Mouse (Mus musculus) cerebellum, adult 2 months (tissue): ENCODE data around the gene Cpsf6.

ENCODE experiments used
- CTCF ChIP-seq: fragments of 200-500 bp; IDR thresholded peaks from 2 replicates; pipeline ENCODE4 v1.5.1; 2011; ENCODE audit warnings: low read depth, mild to moderate bottlenecking, control low read depth, low read length, moderate library complexity, borderline replicate concordance; ENCODE audit not compliant: insufficient read depth
- POLR2A ChIP-seq: fragments of 200-500 bp; IDR thresholded peaks from 2 replicates; pipeline ENCODE4 v1.6.1; 2011; ENCODE audit warnings: low read length, control low read depth, borderline replicate concordance; ENCODE audit not compliant: insufficient read depth

DNA sequence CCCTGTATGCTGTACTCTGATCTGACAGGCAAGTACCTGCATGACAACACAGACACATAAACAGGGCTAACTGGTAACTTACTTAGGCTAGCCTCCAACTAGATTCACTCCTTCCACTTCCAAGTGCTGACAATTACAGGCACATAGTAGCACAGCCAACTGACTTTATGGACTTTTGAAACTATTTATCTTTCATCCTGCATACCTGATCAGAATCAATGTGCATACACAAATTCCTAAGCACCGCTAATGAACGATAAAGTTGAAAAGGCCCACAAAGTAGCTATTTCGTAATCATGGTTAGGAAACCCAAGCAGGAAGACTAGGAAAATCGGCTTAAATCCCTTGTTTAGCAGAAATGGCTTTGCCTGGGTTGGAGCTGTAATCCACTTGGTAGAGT, 36.8 kb downstream of the Cpsf6 start:
- TF ChIP-seq CTCF = no peak
- TF ChIP-seq POLR2A = no peak
